Mouse (Mus musculus) thymus, postnatal 4 days (tissue): ENCODE measurements around the gene Gpatch3.

ENCODE experiments used
- DNase-seq: peaks from one replicate; pipeline ENCODE4 v3.0.0; 2021

The Gpatch3 gene

GRCm38 (mm10) chr4:133584059-133584951 lies 9.8 kb downstream of the Gpatch3 start, which contains the start of gene Gpn2:
TSS of gene Gpn2 (plus strand) at chr4:133584362.
- DNase-seq = peak; percentile 88

- DNase-seq = peak; percentile 74
Observed at GRCm38 (mm10) chr4:133592570-133592969, 18.0 kb downstream of the Gpatch3 start.

GRCm38 (mm10) chr4:133595538-133595937 lies 21.0 kb downstream of the Gpatch3 start:
- no peak for DNase-seq

GRCm38 (mm10) chr4:133596084-133596483 lies 21.5 kb downstream of the Gpatch3 start:
- no peak for DNase-seq

- DNase-seq = no peak
Observed at GRCm38 (mm10) chr4:133598616-133599015, 24.1 kb downstream of the Gpatch3 start.

- no peak for DNase-seq
Observed at GRCm38 (mm10) chr4:133599116-133599515, 24.6 kb downstream of the Gpatch3 start.

GRCm38 (mm10) chr4:133599571-133600073 lies 25.1 kb downstream of the Gpatch3 start:
- DNase-seq = peak; percentile 67

- no peak for DNase-seq
Observed at GRCm38 (mm10) chr4:133600306-133600705, 25.8 kb downstream of the Gpatch3 start.

- DNase-seq = peak; percentile 85
Observed at GRCm38 (mm10) chr4:133601721-133602218, 27.2 kb downstream of the Gpatch3 start, which contains the start of gene Sfn. TSS of gene Sfn (minus strand) at chr4:133602168.

- no peak for DNase-seq
Observed at GRCm38 (mm10) chr4:133603056-133603455, 28.5 kb downstream of the Gpatch3 start.

- DNase-seq = no peak
Observed at GRCm38 (mm10) chr4:133604175-133604574, 29.6 kb downstream of the Gpatch3 start.

- no peak for DNase-seq
Observed at GRCm38 (mm10) chr4:133604856-133605255, 30.3 kb downstream of the Gpatch3 start.

GRCm38 (mm10) chr4:133605330-133605729 lies 30.8 kb downstream of the Gpatch3 start:
- DNase-seq = peak; percentile 6

- no peak for DNase-seq
Observed at GRCm38 (mm10) chr4:133607284-133607683, 32.7 kb downstream of the Gpatch3 start.

GRCm38 (mm10) chr4:133609719-133610118 lies 35.2 kb downstream of the Gpatch3 start:
- peak; percentile 95 for DNase-seq

GRCm38 (mm10) chr4:133611815-133612214 lies 37.3 kb downstream of the Gpatch3 start:
- DNase-seq = peak; percentile 47

- DNase-seq = no peak
Observed at GRCm38 (mm10) chr4:133612416-133612815, 37.9 kb downstream of the Gpatch3 start.

GRCm38 (mm10) chr4:133613026-133613425 lies 38.5 kb downstream of the Gpatch3 start:
- no peak for DNase-seq

- no peak for DNase-seq
Observed at GRCm38 (mm10) chr4:133613867-133614266, 39.3 kb downstream of the Gpatch3 start.

- DNase-seq = no peak
Observed at GRCm38 (mm10) chr4:133614274-133614761, 39.8 kb downstream of the Gpatch3 start.

- no peak for DNase-seq
Observed at GRCm38 (mm10) chr4:133615416-133615815, 40.9 kb downstream of the Gpatch3 start.

- DNase-seq = no peak
Observed at GRCm38 (mm10) chr4:133617936-133618335, 43.4 kb downstream of the Gpatch3 start.

- no peak for DNase-seq
Observed at GRCm38 (mm10) chr4:133619473-133620136, 45.1 kb downstream of the Gpatch3 start.
